Mouse (Mus musculus) retina, embryonic 14.5 days (tissue): ENCODE data around the gene Cgnl1.

Experiments used
- DNase-seq: peaks from one replicate; pipeline ENCODE4 v3.0.0-alpha.2; 2015; ENCODE audit warnings: low spot score

The Cgnl1 gene

GRCm38 (mm10) chr9:71766902-71767301 is 4.5 kb downstream of the Cgnl1 start:
- no peak for DNase-seq

GRCm38 (mm10) chr9:71766306-71766705 is 5.1 kb downstream of the Cgnl1 start:
- no peak for DNase-seq

GRCm38 (mm10) chr9:71764551-71764950 is 6.9 kb downstream of the Cgnl1 start:
- no peak for DNase-seq

GRCm38 (mm10) chr9:71763273-71763672 is 8.1 kb downstream of the Cgnl1 start:
- DNase-seq, result no peak

GRCm38 (mm10) chr9:71761663-71762062 is 9.7 kb downstream of the Cgnl1 start:
- no peak for DNase-seq

- no peak for DNase-seq
Observed at GRCm38 (mm10) chr9:71760518-71761141, 10.8 kb downstream of the Cgnl1 start.

GRCm38 (mm10) chr9:71759893-71760292 is 11.5 kb downstream of the Cgnl1 start:
- DNase-seq, result no peak

- DNase-seq, result no peak
Observed at GRCm38 (mm10) chr9:71757386-71757785, 14.0 kb downstream of the Cgnl1 start.

GRCm38 (mm10) chr9:71756916-71757315 is 14.5 kb downstream of the Cgnl1 start:
- no peak for DNase-seq

- no peak for DNase-seq
Observed at GRCm38 (mm10) chr9:71753981-71754380, 17.4 kb downstream of the Cgnl1 start.

GRCm38 (mm10) chr9:71753529-71753928 is 17.9 kb downstream of the Cgnl1 start:
- no peak for DNase-seq

GRCm38 (mm10) chr9:71753117-71753516 is 18.3 kb downstream of the Cgnl1 start:
- no peak for DNase-seq

- peak; percentile 18 for DNase-seq
Observed at GRCm38 (mm10) chr9:71750015-71750672, 21.3 kb downstream of the Cgnl1 start.

- DNase-seq, result no peak
Observed at GRCm38 (mm10) chr9:71746405-71746804, 25.0 kb downstream of the Cgnl1 start.

- no peak for DNase-seq
Observed at GRCm38 (mm10) chr9:71738081-71738930, 33.1 kb downstream of the Cgnl1 start.

- DNase-seq, result no peak
Observed at GRCm38 (mm10) chr9:71737257-71738023, 34.0 kb downstream of the Cgnl1 start.

- no peak for DNase-seq
Observed at GRCm38 (mm10) chr9:71735886-71736285, 35.5 kb downstream of the Cgnl1 start.

GRCm38 (mm10) chr9:71733559-71733958 is 37.8 kb downstream of the Cgnl1 start:
- DNase-seq, result no peak

GRCm38 (mm10) chr9:71728822-71729311 is 42.5 kb downstream of the Cgnl1 start:
- no peak for DNase-seq

- no peak for DNase-seq
Observed at GRCm38 (mm10) chr9:71727233-71727632, 44.2 kb downstream of the Cgnl1 start.

GRCm38 (mm10) chr9:71726121-71726520 is 45.3 kb downstream of the Cgnl1 start:
- DNase-seq, result no peak

- no peak for DNase-seq
Observed at GRCm38 (mm10) chr9:71722366-71722765, 49.0 kb downstream of the Cgnl1 start.
